Mouse (Mus musculus) monocyte, adult 5-6 weeks (primary cell): Measurements from ENCODE around the gene Ube2g1. TPM values are rescaled to one million over a fixed set of nuclear protein-coding genes. Genes with fewer than 3 reads are reported as not detected.
A peak's percentile ranks its signal among the peaks of the same experiment; 100 is the strongest.
"Not testable (repeated sequence)": the region's sequence is repeated elsewhere in the genome, so short reads cannot be mapped to it uniquely, and the experiment has no call there.

Experiments used
- ATAC-seq: fragments of 153-309, 156-312 bp; replicated peaks from 2 replicates; pipeline ENCODE4 v1.8.0; 2017; ENCODE audit warnings: mild to moderate bottlenecking; ENCODE audit not compliant: low TSS enrichment, insufficient number of reproducible peaks, severe bottlenecking, poor library complexity, low FRiP score
- total RNA-seq: library from RNA; stranded (forward); fragments of 200-1000, 200-491, 200-594 nt; gene quantifications from 3 replicates; pipeline ENCODE4 v1.2.3, GENCODE M21; 2017

Gene Ube2g1
- total RNA-seq, 1 experiment from 2014 or later, result 34.8 TPM

DNA sequence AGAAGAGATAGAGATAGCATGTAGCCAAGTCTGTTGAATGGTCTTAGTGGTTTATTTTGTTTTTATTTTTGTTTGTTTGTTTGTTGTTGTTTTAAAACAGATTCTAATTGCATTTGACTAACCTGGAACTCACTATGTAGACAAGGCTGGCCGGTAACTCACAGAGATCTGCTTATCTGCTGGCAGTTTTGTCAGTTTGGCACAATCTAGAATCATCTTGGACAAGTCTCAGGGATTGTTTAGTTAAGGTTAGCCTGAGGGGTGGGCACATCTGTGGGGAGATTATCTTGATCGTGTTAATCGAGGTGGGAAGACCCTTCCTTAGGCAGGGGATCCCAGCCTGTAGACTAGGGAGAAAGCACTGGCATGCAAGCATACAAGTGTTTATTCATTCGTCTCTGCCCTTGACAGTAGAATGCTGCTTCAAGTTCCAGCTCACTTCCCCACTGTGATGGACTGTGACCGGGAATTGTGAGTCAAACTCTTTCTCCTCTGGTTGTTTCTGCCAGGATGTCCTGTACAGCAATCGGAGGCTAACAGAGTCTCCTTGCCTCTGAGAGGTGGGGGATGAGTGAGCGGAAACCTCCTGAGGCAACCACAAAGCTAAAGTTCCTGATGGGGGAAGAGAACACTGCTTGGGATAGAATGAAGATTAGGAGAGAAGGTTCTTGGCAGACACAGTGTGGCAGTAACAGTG, 19.4 kb upstream of the Ube2g1 start:
- no peak for ATAC-seq

DNA sequence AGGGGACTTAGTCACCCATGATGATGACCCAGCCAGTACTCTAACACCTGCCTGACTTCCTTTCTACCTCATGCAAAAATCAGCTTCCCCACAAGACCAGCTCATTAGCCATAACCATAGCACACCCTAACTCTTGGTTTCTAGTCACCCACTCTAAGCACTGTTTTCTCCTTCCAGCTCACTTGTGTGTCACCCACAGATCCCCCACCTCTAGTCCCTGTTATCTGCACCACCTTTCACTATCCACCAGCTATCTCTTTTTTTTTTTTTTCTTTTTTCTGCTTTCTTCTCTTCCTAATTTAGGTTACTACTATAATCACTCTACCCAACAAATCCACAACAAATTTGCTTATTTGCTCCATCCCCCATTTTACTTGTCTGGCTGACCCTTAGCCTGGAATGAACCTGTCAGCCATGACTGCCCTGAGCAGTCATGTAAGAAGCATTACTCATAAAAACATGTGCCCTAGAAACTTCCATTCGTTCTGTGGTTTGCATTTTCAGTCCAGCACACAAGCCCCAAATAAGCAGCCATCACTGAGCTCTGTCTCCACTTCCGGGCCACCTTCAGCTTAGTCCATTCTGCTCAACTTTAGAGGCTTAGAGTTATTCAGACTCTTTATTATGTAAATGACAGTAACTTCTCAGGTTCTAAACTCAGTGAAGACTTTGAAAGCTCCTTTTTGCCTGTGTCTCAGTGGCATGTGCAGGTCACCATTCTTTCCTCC, 11.9 kb upstream of the Ube2g1 start:
- ATAC-seq, result no peak

DNA sequence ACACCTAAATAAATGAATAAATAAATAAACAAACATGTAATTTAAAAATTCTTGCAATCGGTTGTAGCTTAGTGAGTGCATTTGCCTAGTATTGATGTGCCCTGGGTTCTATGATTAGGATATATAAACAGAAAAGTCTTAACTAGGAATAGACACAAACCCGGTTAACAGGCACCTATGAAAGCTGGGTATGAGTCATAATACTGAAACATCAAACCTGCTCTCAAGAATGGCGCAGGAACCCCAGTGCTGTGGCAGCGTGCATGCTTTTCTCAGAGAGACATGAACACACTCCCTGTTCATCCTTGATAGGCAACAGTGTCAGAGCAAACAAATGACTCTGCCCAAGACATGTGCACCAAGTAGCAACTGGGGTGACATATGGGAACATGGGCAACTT, 9.3 kb upstream of the Ube2g1 start:
- no peak for ATAC-seq

DNA sequence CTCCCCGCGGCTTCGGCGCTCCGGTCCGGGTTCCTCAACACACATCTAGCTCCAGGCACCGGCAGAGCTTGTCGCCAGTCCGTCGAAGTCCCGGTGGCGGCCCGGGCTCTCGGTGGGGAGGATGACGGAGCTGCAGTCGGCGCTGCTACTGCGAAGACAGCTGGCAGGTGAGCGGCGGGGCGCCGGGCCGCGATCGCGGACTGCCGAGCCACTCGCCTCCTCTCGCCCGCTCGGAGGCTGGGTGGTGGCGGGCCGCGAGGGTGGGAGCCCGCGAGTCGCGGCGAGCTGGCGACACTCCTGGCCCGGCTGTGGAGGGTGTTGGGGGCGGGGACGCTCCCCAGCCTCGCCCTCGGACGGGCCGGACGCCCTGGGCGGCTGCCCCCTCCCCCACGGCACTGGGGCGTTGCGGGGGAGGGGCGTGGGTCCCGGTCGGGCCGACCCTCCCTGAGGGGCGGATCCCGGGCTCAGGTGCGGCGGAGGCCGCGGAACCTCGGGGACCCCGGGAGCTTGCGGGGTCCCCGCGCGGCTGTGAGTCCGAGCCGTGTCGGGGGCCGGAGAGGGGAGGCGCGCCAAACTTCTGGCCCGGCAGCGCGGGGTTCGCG, 487 bp downstream of the Ube2g1 start:
- no peak for ATAC-seq

DNA sequence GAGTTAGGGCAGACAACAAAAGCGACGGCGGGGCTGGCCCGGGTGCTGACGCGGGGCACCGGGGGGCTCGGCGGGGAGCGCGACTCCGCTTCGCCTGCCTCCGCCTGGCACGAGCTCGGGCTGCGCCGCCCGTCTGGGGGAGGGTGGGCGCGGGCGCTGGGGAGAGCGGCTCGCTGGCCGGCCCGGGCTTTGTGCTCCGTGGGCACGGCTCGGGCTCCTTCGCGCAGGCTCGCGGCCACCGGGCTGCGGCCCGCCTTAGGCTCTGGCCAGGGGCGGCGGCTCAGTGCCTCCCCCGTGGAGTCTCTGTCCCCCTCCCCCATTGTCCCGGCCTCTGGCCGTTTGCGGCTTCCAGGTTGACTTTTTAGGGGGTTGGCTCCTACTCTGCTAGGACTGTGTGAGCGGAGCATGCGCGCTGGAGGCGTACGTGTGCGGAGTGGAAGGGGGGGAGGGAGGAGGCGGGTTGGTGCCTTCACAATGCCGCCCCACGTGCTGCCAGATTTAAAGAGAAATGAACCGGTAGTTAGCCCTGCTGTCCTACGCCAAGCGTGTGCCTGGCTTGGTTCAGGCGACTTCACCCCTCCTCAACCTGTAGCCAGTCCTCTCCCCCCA, 1.1 kb downstream of the Ube2g1 start:
- peak; percentile 93 for ATAC-seq

DNA sequence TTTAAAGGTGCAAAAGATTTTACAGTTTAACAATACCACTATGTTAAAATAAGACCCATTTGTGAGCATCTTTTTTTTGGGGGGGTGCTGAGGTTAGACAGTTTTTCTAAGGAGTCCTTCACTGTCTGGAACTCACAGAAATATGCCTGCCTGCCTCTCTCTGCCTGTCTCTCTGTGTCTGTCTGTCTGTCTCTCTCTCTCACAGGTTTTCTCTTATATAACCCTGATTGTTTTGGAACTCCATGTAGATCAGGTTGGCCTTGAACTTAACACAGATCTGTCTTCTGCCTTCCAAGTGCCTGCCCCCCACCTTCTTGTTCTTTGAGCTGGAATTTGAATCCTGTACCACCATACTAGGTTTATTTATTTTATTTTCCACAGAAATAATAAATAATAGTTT, 2.2 kb downstream of the Ube2g1 start:
- ATAC-seq, result no peak

DNA sequence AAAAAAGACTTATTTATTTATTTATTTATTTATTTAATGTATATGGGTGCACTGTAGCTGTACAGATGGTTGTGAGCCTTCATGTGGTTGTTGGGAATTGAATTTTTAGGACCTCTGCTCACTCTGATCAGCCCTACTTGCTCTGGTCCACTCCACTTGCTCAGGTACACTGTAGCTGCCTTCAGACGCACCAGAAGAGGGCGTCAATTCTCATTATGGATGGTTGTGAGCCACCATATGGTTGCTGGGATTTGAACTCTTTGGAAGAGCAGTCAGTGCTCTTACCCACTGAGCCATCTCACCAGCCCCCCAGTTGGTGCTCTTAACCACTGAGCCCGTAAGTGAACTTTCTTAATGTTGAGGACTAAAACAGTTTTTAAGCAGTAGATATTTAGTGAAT, 7.3 kb downstream of the Ube2g1 start:
- not testable (repeated sequence) for ATAC-seq

DNA sequence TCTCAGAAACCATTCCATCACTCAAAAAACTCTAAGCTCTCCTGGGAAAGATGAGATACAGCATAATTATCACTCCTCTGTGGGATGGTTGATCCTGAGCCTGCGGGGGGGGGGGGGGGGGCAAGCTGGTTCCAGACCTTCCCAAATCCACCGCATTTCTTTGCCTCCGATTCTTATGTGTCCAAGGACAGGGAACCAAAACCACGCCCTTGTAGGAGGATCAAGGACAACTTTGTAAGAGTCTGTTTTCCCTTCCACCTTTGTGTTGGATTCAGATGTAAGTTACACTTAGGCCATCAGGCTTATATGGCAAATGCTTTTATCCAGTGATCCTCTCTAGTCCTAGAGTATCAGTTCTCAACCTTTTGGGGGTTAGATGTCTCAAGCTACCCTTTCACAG, 8.8 kb downstream of the Ube2g1 start:
- ATAC-seq, result no peak

DNA sequence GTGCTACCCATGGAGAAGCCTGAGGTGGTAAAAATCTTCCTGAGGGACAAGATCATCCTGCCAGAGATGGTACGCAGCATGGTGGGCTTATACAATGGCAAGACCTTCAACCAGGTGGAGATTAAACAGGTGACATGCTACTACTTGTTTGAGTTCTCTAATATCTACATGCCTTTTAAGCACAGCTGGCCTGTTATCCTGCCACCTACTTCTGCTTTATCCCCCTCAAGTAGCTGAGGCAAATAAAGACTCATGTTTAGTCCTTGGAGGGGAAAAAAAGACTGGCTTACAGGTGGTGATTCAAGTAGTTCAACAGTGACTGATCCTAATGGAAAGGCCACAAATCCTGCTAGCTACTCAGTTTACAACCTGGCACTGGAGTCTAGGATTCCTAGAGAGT, 11.4 kb downstream of the Ube2g1 start:
- no peak for ATAC-seq

DNA sequence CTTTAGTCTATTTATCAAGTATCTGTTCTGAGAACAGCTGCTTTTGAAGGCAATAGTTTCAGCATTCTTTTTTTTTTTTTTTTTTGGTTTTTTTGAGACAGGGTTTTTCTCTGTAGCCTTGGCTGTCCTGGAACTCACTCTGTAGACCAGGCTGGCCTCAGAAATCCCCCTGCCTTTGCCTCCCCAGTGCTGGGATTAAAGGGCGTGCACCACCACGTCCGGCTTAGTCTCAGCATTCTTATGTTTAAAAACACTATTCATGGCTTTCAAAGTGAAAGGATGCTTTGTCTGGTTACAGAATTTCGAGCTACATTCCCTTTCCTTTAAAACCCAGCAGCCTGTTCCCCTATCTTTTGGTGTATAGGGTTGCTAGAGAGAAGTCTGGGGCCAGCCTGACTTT, 35.6 kb downstream of the Ube2g1 start:
- ATAC-seq, result no peak

DNA sequence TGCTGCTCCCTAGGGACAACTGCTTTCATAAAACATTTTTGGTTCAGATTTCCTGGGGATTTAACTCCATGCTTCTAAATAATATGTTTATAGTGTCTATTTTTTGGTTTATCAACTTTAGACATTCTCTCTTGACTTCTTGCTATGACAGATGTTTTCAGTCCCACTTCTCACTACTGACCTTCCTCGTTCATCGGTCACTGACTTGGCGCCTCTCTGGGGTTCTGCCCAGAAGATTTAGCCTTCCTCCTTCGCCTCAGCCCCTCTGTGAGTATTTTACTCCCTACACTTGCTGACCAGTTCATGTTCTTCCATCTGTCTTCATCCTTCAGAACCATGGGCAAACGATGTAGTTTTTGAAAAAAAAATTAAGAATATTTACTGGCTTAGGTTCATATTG, 38.3 kb downstream of the Ube2g1 start:
- no peak for ATAC-seq

DNA sequence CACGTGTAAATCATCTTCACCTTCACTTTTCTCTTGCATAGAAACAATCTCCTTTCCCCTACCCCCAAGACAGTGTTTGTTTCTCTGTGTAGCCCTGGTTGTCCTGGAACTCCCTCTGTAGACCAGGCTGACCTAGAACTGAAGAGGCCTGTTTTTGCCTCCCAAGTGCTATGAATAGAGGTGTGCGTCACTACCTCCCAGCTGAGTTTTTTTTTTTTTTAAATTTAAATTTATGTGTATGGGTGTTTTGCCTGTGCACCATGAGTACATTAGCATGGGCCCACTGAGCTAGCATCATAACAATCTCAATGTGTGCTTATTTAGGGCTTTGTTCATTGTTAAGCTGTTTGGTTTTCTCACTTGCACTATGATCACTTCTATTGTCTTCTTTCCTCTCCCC, 43.3 kb downstream of the Ube2g1 start:
- no peak for ATAC-seq

DNA sequence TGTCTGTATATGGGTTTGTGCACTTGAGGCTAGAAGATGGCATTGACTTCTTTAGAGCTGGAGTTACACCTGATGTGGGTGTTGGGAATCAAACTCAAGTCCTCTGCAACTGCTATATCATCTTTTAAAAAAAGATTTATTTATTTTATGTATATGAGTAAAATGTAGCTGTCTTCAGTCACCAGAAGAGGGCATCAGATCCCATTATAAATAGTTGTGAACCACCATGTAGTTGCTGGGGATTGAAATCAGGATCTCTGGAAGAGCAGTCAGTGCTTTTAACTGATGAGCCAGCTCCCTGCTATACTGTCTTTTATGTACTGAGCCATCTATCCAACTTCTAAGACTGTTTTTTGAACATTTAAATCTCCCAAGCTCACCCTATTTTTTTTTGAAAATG, 52.8 kb downstream of the Ube2g1 start:
- no peak for ATAC-seq

DNA sequence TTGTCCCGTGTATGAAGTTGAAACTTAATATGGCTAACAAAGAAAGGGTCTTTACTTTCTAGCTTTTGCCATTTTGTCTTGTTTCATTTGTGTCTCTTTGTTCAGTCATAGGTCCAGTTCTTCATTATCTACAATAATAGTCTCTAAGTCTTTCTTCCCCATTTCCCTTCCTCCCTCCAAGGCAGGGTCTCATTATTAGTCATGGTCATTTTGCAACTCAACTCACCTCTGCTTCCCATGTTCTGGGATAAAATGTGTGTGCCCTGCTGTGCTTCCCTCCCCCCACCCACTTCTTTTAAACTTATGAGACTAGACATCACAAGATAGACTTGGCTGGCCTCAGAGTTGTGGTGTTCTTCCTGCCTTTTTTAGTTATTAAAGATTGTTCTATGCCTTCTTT, 53.3 kb downstream of the Ube2g1 start:
- ATAC-seq, result no peak

DNA sequence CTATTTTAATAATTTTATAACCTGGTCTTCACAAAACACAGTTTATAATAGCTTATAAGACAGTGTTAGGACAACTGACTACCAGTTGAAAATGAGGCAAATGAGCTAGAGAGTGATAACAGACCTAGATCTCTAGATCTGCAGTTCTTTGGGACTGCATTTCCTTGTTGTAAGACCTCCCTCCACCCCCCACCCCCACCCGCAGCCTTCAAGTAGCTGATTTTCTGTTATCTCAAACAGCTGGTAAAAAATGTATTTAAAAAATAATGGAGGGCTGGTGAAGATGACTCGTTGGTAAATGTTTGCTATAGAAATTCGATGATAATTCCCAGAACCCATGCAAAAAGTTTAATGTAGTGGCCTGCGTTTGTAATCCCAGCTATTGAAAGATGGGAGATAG, 57.6 kb downstream of the Ube2g1 start:
- no peak for ATAC-seq

DNA sequence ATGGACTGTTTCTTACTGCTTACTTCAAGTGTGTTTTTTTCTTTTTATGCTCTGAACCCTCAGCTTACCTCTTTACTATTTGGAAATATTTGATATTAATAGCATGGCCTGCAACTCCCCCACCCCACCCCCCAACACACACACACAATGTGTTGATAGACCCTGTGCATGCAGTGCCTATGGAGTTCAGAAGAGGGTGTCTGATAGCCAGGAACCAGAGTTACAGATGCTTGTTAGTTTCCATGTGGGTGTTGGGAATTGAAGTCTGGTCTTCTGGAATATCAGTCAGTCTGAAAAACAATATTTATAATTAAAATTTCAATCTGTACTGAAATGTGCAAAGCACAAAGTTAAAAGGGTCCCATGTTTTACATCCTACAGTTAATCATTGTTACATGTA, 63.6 kb downstream of the Ube2g1 start:
- no peak for ATAC-seq

DNA sequence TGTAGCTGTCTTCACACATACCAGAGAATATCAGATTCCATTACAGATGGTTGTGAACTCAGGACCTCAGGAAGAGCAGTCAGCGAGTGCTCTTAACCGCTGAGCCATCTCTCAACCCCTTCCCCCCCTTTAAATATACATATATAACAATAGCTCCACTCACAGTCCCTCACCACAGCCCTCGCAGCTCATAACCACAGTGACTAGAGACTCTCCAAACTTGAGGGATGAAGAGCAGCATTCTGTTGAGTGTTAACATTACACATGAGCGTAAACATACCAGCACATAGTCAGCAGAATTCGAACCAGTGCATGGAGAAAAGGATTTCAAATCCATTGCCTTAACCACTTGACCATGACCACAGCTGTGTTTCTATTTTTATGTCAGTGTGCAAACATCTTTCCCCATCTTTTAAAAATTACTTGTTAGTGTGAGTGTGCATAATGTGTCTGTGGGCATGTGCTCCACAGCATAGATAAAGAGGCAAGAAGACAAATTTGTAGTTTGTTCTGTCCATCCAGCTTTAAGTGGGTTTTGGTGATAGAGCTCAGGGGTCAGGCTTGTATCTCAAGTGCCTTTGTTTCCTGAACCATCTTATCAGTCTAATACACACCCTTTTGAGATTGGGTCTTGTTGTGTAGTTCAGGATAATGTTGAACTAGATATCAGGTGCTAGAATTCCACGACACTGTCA, 64.4 kb downstream of the Ube2g1 start:
- ATAC-seq, result no peak

DNA sequence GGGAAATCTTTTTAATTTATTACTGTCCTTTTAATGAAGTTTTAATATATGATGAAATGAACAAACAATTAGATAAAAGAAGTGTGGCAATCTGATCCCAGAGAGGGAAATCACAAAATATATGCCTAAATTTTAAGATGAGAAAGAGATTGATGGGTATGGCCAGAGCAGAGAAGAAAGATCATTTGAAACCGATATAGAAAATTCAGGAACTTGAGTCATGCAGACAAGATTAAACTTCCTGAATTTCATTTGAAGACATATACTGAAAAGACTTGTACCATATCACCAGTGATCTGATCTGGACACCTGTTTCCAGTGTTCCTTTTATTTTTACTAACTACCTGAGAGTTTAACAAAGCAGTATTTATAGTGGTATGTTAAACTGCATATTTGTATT, 65.4 kb downstream of the Ube2g1 start:
- ATAC-seq, result no peak

DNA sequence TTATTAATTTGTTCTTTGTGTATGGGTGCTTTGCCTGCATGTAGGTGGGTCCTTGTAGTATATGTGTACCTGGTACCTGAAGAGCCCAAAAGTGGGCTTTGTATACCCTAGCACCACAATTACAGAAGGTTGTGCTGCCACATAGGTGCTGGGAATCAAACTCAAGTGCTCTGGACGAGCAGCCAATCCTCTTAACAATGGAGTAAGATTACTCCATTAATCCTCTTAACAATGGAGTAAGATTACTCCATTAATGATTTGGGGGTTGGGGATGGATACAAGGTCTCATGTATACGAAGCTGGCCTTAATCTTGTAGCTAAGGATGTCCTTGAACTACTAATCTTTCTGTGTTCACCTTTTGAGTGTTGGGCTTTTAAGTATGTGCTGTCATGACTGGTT, 68.2 kb downstream of the Ube2g1 start:
- ATAC-seq, result no peak
